Mouse (Mus musculus) heart, embryonic 16.5 days (tissue): Measurements from ENCODE around the gene Nr5a2. TPM values are rescaled to one million over a fixed set of nuclear protein-coding genes. Genes with fewer than 3 reads are reported as not detected.
"Not testable (repeated sequence)": the region's sequence is repeated elsewhere in the genome, so short reads cannot be mapped to it uniquely, and the experiment has no call there.

ENCODE experiments used
- ATAC-seq: fragments of 200-750 bp; cut with Nextera tagmentation; replicated peaks from 2 replicates; pipeline ENCODE4 v1.8.0; 2017; ENCODE audit warnings: moderate number of reproducible peaks; ENCODE audit not compliant: insufficient read depth, low FRiP score; ENCODE audit errors: extremely low read depth
- H3K27ac ChIP-seq: fragments of 300-500 bp; sonication (generic); 2 replicates; pipeline ENCODE4 v1.5.1; 2014; ENCODE audit warnings: mild to moderate bottlenecking, low read length, control low read depth, moderate library complexity
- H3K27me3 ChIP-seq: fragments of 300-500 bp; sonication (generic); 2 replicates; pipeline ENCODE4 v1.6.1; 2014; ENCODE audit warnings: low read length, mixed read lengths; ENCODE audit not compliant: control insufficient read depth, insufficient read depth
- H3K36me3 ChIP-seq: fragments of 300-500 bp; sonication (generic); 2 replicates; pipeline ENCODE4 v1.6.1; 2014; ENCODE audit not compliant: control insufficient read depth, insufficient read depth
- H3K4me1 ChIP-seq: fragments of 300-500 bp; sonication (generic); 2 replicates; pipeline ENCODE4 v1.6.1; 2014; ENCODE audit warnings: low read length, mixed read lengths; ENCODE audit not compliant: control insufficient read depth, insufficient read depth
- H3K4me2 ChIP-seq: fragments of 300-500 bp; sonication (generic); 2 replicates; pipeline ENCODE4 v1.6.1; 2014; ENCODE audit warnings: low read depth, mild to moderate bottlenecking, control low read depth, low read length
- H3K4me3 ChIP-seq: fragments of 300-500 bp; sonication (generic); 2 replicates; pipeline ENCODE4 v1.5.1; 2014; ENCODE audit warnings: mild to moderate bottlenecking, control low read depth, low read length
- H3K9ac ChIP-seq: fragments of 300-500 bp; sonication (generic); 2 replicates; pipeline ENCODE4 v1.6.1; 2014; ENCODE audit warnings: low read length, control low read depth
- H3K9me3 ChIP-seq: fragments of 300-500 bp; sonication (generic); replicated peaks from 2 replicates; pipeline ENCODE4 v1.6.1; 2016; ENCODE audit warnings: low read length; ENCODE audit not compliant: control insufficient read depth
- WGBS: fragments of 180-500 bp; shearing (Covaris S2); extraction: QIAGEN DNeasy Blood & Tissue Kit; methylation state at CpG from one replicate; pipeline ENCODE4 v1.1.7; 2014; 5-methylcytosine and 5-hydroxymethylcytosine counted together
- polyA plus RNA-seq: library from polyadenylated mRNA; unstranded; fragments of >200 nt; fragmentation: Nextera tagmentation; extraction: Ambion mirVana; gene quantifications from 2 replicates; pipeline ENCODE4 v1.2.1, GENCODE M21; 2015

The Nr5a2 gene
- polyA plus RNA-seq, 1 experiment from 2014 or later = 0.50 TPM

DNA sequence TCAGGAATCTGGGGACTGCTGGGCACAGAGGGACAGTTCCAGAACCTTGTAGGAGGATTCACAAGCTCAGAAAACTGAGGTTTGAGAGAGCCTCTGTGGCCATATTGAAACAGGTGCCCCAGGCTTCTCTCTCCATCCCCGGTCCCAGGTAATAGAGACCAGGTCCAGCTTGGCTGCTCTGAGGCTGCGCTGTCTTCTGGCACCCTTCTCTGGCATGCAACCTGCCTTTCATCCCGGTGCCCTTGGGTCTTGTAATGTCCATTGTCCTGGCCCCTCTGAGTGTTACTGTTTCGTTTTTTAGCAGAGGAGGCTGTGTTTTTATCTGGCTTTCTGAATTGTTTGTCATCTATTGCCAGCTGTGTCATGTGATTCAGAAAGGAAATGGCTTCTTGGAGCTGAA lies 136.4 kb downstream of the Nr5a2 start:
- Histone ChIP-seq H3K27me3 (no peaks in the 10 kb centered on the region), H3K27ac (no peak overlapping the region), H3K9me3 (no peaks in the 10 kb centered on the region), H3K4me3 (no peak overlapping the region), H3K36me3 (no peaks in the 10 kb centered on the region), H3K9ac (no peak overlapping the region), H3K4me2 (no peak overlapping the region), H3K4me1 (no peaks in the 10 kb centered on the region)
- 61% methylated on average over 4 of the region's 4 CpGs for WGBS
- ATAC-seq = no peak

DNA sequence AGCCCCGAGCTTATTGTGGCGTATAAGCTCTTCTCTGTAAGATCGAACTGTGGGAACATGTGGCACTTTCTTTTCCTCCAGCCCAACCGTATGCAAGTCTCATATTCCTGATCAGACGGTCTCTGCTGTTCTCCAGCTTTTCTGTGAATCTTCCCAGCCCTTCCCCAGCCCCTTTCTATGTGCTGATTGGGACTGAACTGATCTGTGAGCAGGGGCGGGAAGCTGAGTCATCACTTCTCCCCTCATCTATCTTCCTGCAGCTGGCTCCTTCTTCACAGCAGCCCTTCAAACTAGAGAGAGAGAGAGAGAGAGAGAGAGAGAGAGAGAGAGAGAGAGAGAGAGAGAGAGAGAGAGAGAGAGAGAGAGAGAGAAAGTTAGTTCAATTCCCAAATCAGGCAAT lies 159.6 kb downstream of the Nr5a2 start:
- H3K4me1 ChIP-seq = no peaks in the 10 kb centered on the region
- no peaks in the 10 kb centered on the region; the same call in 1 of the 2 replicates for H3K9me3 ChIP-seq
- ATAC-seq = no peak
- no peaks in the 10 kb centered on the region for H3K27me3 ChIP-seq
- H3K36me3 ChIP-seq = no peaks in the 10 kb centered on the region
- H3K27ac ChIP-seq = no peak overlapping the region
- H3K9ac ChIP-seq = no peak overlapping the region
- H3K4me2 ChIP-seq = no peak overlapping the region
- H3K4me3 ChIP-seq = no peak overlapping the region
- WGBS = 65% methylated on average over 6 of the region's 6 CpGs

- H3K27me3 ChIP-seq = no peaks in the 10 kb centered on the region
- H3K27ac ChIP-seq = no peak overlapping the region
- no peak overlapping the region for H3K4me3 ChIP-seq
- H3K9me3 ChIP-seq = no peaks in the 10 kb centered on the region
- no peaks in the 10 kb centered on the region for H3K4me1 ChIP-seq
- H3K4me2 ChIP-seq = peak overlapping the region; percentile 32
- no peaks in the 10 kb centered on the region for H3K36me3 ChIP-seq
- no peak overlapping the region for H3K9ac ChIP-seq
- ATAC-seq = no peak
- 38% methylated on average over 17 of the region's 17 CpGs for whole genome bisulfite sequencing
Observed at GRCm38 (mm10) chr1:136796361-136797090, 163.7 kb downstream of the Nr5a2 start.

DNA sequence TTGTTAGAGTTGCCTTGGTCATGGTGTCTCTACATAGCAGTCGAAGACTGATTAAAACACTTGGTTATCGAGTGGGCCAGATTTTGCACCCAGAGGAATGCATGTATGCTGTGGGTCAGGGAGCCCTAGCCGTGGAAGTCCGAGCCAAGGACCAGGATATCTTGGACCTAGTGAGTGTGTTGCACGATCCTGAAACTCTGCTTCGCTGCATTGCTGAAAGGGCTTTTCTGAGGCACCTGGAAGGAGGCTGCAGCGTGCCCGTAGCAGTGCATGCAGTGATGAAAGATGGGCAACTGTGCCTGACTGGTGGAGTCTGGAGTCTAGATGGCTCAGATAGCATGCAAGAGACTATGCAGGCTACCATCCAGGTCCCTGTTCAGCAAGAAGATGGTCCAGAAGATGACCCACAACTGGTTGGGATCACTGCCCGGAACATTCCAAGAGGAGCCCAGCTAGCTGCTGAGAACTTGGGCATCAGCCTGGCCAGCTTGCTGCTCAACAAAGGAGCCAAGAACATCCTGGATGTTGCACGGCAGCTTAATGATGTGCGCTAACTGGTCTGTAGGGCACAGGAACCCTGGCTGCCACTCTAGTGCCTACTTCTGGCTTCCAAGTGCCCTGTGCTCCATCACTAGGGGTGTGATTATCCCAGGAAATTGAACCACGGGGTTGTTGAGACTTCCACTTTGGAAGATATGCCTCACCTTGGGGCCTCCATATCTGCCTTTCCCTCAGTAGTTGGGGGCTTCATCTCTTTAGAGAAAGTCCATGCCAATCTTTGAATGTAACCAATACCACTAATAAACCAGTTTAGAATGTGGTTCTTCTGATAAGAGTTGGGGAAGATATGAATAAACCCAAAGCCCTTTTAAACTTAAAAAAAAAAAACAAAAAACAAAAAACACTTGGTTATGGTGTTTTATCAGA lies 167.0 kb downstream of the Nr5a2 start:
- H3K27me3 ChIP-seq, H3K4me2 ChIP-seq, H3K4me3 ChIP-seq, ATAC-seq, H3K4me1 ChIP-seq, H3K9ac ChIP-seq, H3K9me3 ChIP-seq, H3K27ac ChIP-seq, H3K36me3 ChIP-seq: not testable (repeated sequence)
- 86% methylated on average over 12 of the region's 12 CpGs for WGBS
